In the genomic region with DNA sequence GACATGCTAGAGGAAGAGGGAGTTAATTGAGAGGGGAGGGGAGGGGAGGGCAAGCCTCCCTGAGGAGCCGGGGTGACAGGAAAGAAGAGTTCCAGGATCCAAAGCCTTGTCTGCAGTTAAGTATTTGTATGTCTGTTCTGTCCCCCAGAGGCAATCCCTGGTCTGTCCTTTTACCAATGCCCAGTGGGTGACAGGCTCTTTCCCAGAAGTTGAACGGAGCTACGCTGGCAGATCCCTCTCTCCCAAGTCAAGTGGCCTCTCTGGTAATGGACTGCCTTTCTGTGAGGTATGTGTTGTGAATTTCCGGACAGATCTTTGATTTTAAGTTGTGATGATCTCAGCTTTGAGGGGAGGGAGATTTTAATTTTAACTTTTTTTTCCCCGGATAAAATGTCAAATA, we compare ENCODE assay signal across 7 mouse cellular contexts. TPM values are rescaled to one million over a fixed set of nuclear protein-coding genes. Genes with fewer than 3 reads are reported as not detected.
DNase-seq lines count a peak whose midpoint lies in the region; ATAC-seq and TF ChIP-seq lines count a peak whose summit lies in the region.

No protein-coding gene starts in this region.

- peak overlapping the region; percentile 67 for H3K4me2 ChIP-seq in lung, embryonic 14.5 days
- peak overlapping the region; percentile 70 for H3K4me2 ChIP-seq in heart, postnatal 0 days (ENCODE audit: low read depth, low read length)
- peak overlapping the region; percentile 57 for H3K4me2 ChIP-seq in lung, postnatal 0 days (replicated peaks; ENCODE audit: low read depth, low read length)
- H3K4me2 ChIP-seq in stomach, postnatal 0 days (replicated peaks; ENCODE audit: low read depth), result peak overlapping the region; percentile 48

- ATAC-seq in lung, embryonic 14.5 days (ENCODE audit: insufficient read depth), result no peak
- no peak for ATAC-seq in heart, postnatal 0 days (ENCODE audit: insufficient read depth, low read depth)
- peak; percentile 14; the same call in 1 of the 2 replicates for ATAC-seq in lung, postnatal 0 days
- ATAC-seq in stomach, postnatal 0 days (ENCODE audit: low FRiP score, low TSS enrichment), result no peak

- peaks cover 17% of the 10 kb centered on the region for H3K4me1 ChIP-seq in lung, embryonic 14.5 days (ENCODE audit: insufficient read depth)
- H3K4me1 ChIP-seq in heart, postnatal 0 days (ENCODE audit: control insufficient read depth, insufficient read depth), result peaks cover 15% of the 10 kb centered on the region
- H3K4me1 ChIP-seq in lung, postnatal 0 days (ENCODE audit: insufficient read depth, low read depth, low read length), result peaks cover 6% of the 10 kb centered on the region; the same call in 1 of the 2 replicates
- peaks cover 5% of the 10 kb centered on the region; the same call in 1 of the 2 replicates for H3K4me1 ChIP-seq in stomach, postnatal 0 days (replicated peaks; ENCODE audit: control insufficient read depth, insufficient read depth)

- no peak overlapping the region for H3K27ac ChIP-seq in lung, embryonic 14.5 days (ENCODE audit: low read depth)
- H3K27ac ChIP-seq in heart, postnatal 0 days (ENCODE audit: low read depth), result peak overlapping the region; percentile 27; the same call in 1 of the 2 replicates
- peak overlapping the region; percentile 34 for H3K27ac ChIP-seq in lung, postnatal 0 days (ENCODE audit: low read length)
- peak overlapping the region; percentile 40; the same call in 1 of the 2 replicates for H3K27ac ChIP-seq in stomach, postnatal 0 days (replicated peaks)

- H3K4me3 ChIP-seq in lung, embryonic 14.5 days (ENCODE audit: low read depth, low read length), result peak overlapping the region; percentile 45
- peak overlapping the region; percentile 56 for H3K4me3 ChIP-seq in heart, postnatal 0 days (ENCODE audit: low read depth, low read length)
- peak overlapping the region; percentile 41 for H3K4me3 ChIP-seq in lung, postnatal 0 days (ENCODE audit: low read depth, low read length)
- H3K4me3 ChIP-seq in stomach, postnatal 0 days (ENCODE audit: low read depth, low read length), result peak overlapping the region; percentile 40

- no peak for TF ChIP-seq CTCF in lung, embryonic 14.5 days (IDR thresholded peaks at IDR 0.05; ENCODE audit: low read depth)
- no peak for TF ChIP-seq CTCF in heart, postnatal 0 days (IDR thresholded peaks at IDR 0.05; ENCODE audit: low read depth)
- TF ChIP-seq CTCF in lung, postnatal 0 days (IDR thresholded peaks at IDR 0.05), result 0 out of 2 replicates have a peak, but pooled peaks have one; percentile 2
- no peak for TF ChIP-seq CTCF in stomach, postnatal 0 days (IDR thresholded peaks at IDR 0.05; ENCODE audit: low read depth)

- TF ChIP-seq EP300 in heart, postnatal 0 days (IDR thresholded peaks at IDR 0.05; ENCODE audit: low read depth), result no peak
- TF ChIP-seq EP300 in lung, postnatal 0 days (IDR thresholded peaks at IDR 0.05), result no peak
- no peak for TF ChIP-seq EP300 in stomach, postnatal 0 days (optimal IDR thresholded peaks at IDR 0.05)

- peaks cover 3% of the 10 kb centered on the region; the same call in 1 of the 2 replicates for H3K9me3 ChIP-seq in lung, embryonic 14.5 days (ENCODE audit: low read depth, low read length)
- H3K9me3 ChIP-seq in heart, postnatal 0 days (replicated peaks; ENCODE audit: control insufficient read depth, low read length), result no peaks in the 10 kb centered on the region
- H3K9me3 ChIP-seq in lung, postnatal 0 days (ENCODE audit: low read length), result no peaks in the 10 kb centered on the region
- no peaks in the 10 kb centered on the region for H3K9me3 ChIP-seq in stomach, postnatal 0 days (ENCODE audit: control insufficient read depth, low read length)

- H3K36me3 ChIP-seq in lung, embryonic 14.5 days (ENCODE audit: insufficient read depth), result peaks cover 11% of the 10 kb centered on the region
- no peaks in the 10 kb centered on the region for H3K36me3 ChIP-seq in heart, postnatal 0 days (replicated peaks; ENCODE audit: control insufficient read depth, insufficient read depth, low read length)
- no peaks in the 10 kb centered on the region for H3K36me3 ChIP-seq in lung, postnatal 0 days (ENCODE audit: insufficient read depth, low read length)
- no peaks in the 10 kb centered on the region for H3K36me3 ChIP-seq in stomach, postnatal 0 days (ENCODE audit: control insufficient read depth, insufficient read depth, low read length)

- 22% methylated on average over 5 of the region's 5 CpGs for WGBS in lung, embryonic 14.5 days
- WGBS in heart, postnatal 0 days, result 16% methylated on average over 5 of the region's 5 CpGs
- 26% methylated on average over 5 of the region's 5 CpGs for WGBS in lung, postnatal 0 days
- WGBS in stomach, postnatal 0 days, result 47% methylated on average over 5 of the region's 5 CpGs

- H3K27me3 ChIP-seq in lung, embryonic 14.5 days (ENCODE audit: insufficient read depth, low read length), result peaks cover 9% of the 10 kb centered on the region; the same call in 1 of the 2 replicates
- H3K27me3 ChIP-seq in heart, postnatal 0 days (ENCODE audit: control insufficient read depth, insufficient read depth, low read length), result no peaks in the 10 kb centered on the region
- no peaks in the 10 kb centered on the region for H3K27me3 ChIP-seq in lung, postnatal 0 days (replicated peaks; ENCODE audit: insufficient read depth, low read length)
- H3K27me3 ChIP-seq in stomach, postnatal 0 days (ENCODE audit: control insufficient read depth, insufficient read depth, low read length), result 0 out of 2 replicates have a peak, but pooled peaks cover 3% of the 10 kb centered on the region

- no peak for DNase-seq in lung, embryonic 14.5 days
- no peak for DNase-seq in lung, postnatal 36 days
- no peak for DNase-seq in heart, postnatal 0 days (ENCODE audit: low spot score)
- DNase-seq in lung, postnatal 0 days (ENCODE audit: low spot score), result peak; percentile 45
- no peak for DNase-seq in stomach, postnatal 0 days (ENCODE audit: low spot score)
- no peak for DNase-seq in spleen, postnatal 4 days (ENCODE audit: low spot score in 2 of 2)
- no peak for DNase-seq in cerebellum, postnatal 25 days

- H3K9ac ChIP-seq in lung, embryonic 14.5 days, result peak overlapping the region; percentile 2; the same call in 1 of the 2 replicates
- H3K9ac ChIP-seq in heart, postnatal 0 days (replicated peaks; ENCODE audit: low read depth, low read length), result peak overlapping the region; percentile 34
- H3K9ac ChIP-seq in lung, postnatal 0 days (replicated peaks; ENCODE audit: low read depth), result peak overlapping the region; percentile 39
- peak overlapping the region; percentile 45 for H3K9ac ChIP-seq in stomach, postnatal 0 days (ENCODE audit: low read length)

RNA-seq across cellular contexts. Expression of a gene that starts 3.3 kb away (rescaled TPM):
- 20.9 and 23.0 TPM in 2 replicates for polyA plus RNA-seq in lung, embryonic 14.5 days (2014; fragmentation: Nextera tagmentation; extraction: Ambion mirVana)
- total RNA-seq in heart, postnatal 0 days (2014; rRNA removed; ENCODE audit: low replicate concordance), result 12.6 and 14.6 TPM in 2 replicates
- 16.1 and 18.3 TPM in 2 replicates for polyA plus RNA-seq in heart, postnatal 0 days (2015; fragmentation: Nextera tagmentation; extraction: Ambion mirVana)
- polyA plus RNA-seq in lung, postnatal 0 days (2015; fragmentation: Nextera tagmentation; extraction: Ambion mirVana), result 266 and 283 TPM in 2 replicates
- 28.3 and 31.1 TPM in 2 replicates for polyA plus RNA-seq in stomach, postnatal 0 days (2015; fragmentation: Nextera tagmentation; extraction: Ambion mirVana)

RNA-seq across cellular contexts. Expression of a gene that starts 30.7 kb away (rescaled TPM):
- 6.4 and 8.3 TPM in 2 replicates for polyA plus RNA-seq in lung, embryonic 14.5 days (2014; fragmentation: Nextera tagmentation; extraction: Ambion mirVana)
- total RNA-seq in heart, postnatal 0 days (2014; rRNA removed; ENCODE audit: low replicate concordance), result 5.1 and 5.6 TPM in 2 replicates
- polyA plus RNA-seq in heart, postnatal 0 days (2015; fragmentation: Nextera tagmentation; extraction: Ambion mirVana), result 5.7 and 6.5 TPM in 2 replicates
- 11.0 and 11.5 TPM in 2 replicates for polyA plus RNA-seq in lung, postnatal 0 days (2015; fragmentation: Nextera tagmentation; extraction: Ambion mirVana)
- 7.6 and 8.0 TPM in 2 replicates for polyA plus RNA-seq in stomach, postnatal 0 days (2015; fragmentation: Nextera tagmentation; extraction: Ambion mirVana)
